Mouse (Mus musculus) hindbrain, embryonic 10.5 days (tissue): Measurements from ENCODE around the gene Cryaa. TPM values are rescaled to one million over a fixed set of nuclear protein-coding genes. Genes with fewer than 3 reads are reported as not detected.
"Not testable (repeated sequence)": the region's sequence is repeated elsewhere in the genome, so short reads cannot be mapped to it uniquely, and the experiment has no call there.

Experiments used
- DNase-seq: peaks from one replicate; pipeline ENCODE4 v3.0.0-alpha.2; 2017; ENCODE audit warnings: low spot score
- H3K27ac ChIP-seq: fragments of 300-500 bp; sonication (generic); 2 replicates; pipeline ENCODE4 v1.5.1; 2016; ENCODE audit warnings: mild to moderate bottlenecking, moderate library complexity
- H3K27me3 ChIP-seq: fragments of 300-500 bp; sonication (generic); 2 replicates; pipeline ENCODE4 v1.6.1; 2016; ENCODE audit warnings: mild to moderate bottlenecking; ENCODE audit not compliant: poor library complexity, insufficient read depth, severe bottlenecking
- H3K36me3 ChIP-seq: fragments of 300-500 bp; sonication (generic); 2 replicates; pipeline ENCODE4 v1.6.1; 2016; ENCODE audit warnings: mild to moderate bottlenecking, moderate library complexity
- H3K4me1 ChIP-seq: fragments of 300-500 bp; sonication (generic); replicated peaks from 2 replicates; pipeline ENCODE4 v1.6.1; 2016; ENCODE audit warnings: mild to moderate bottlenecking
- H3K4me3 ChIP-seq: fragments of 300-500 bp; sonication (generic); 2 replicates; pipeline ENCODE4 v1.5.1; 2016; ENCODE audit warnings: mild to moderate bottlenecking, moderate library complexity
- H3K9me3 ChIP-seq: fragments of 300-500 bp; sonication (generic); 2 replicates; pipeline ENCODE4 v1.6.1; 2016; ENCODE audit warnings: mild to moderate bottlenecking, moderate library complexity
- WGBS: fragments of 180-500 bp; shearing (Covaris S2); methylation state at CpG from one replicate; pipeline ENCODE4 v1.1.7; 2016; 5-methylcytosine and 5-hydroxymethylcytosine counted together
- polyA plus RNA-seq: library from polyadenylated mRNA; unstranded; fragments of >200 nt; fragmentation: Nextera tagmentation; extraction: Ambion mirVana; gene quantifications from 2 replicates; pipeline ENCODE4 v1.2.1, GENCODE M21; 2016

The Cryaa gene
- polyA plus RNA-seq, 1 experiment from 2014 or later, result not detected

DNA sequence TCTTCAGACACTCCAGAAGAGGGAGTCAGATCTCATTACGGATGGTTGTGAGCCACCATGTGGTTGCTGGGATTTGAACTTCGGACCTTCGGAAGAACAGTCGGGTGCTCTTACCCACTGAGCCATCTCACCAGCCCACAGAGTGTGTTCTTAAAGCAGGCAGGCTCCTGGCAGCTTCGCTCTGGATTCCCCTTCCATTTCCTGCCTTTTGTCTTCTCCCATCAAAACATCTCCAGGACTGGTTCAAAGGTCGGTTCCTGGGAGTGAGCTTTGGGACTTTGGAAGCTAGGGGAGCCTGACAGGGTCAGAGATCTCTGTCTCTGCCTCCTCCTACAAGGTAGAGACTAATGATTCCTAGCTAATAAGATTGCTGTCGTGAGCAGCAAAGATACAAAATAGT, 17.7 kb downstream of the Cryaa start:
- H3K4me1 ChIP-seq, result peaks cover 30% of the 10 kb centered on the region
- not testable (repeated sequence) for H3K36me3 ChIP-seq, H3K4me3 ChIP-seq, H3K27ac ChIP-seq, DNase-seq, H3K9me3 ChIP-seq
- WGBS, result 86% methylated on average over 7 of the region's 7 CpGs
- peaks cover 12% of the 10 kb centered on the region; the same call in 1 of the 2 replicates for H3K27me3 ChIP-seq

DNA sequence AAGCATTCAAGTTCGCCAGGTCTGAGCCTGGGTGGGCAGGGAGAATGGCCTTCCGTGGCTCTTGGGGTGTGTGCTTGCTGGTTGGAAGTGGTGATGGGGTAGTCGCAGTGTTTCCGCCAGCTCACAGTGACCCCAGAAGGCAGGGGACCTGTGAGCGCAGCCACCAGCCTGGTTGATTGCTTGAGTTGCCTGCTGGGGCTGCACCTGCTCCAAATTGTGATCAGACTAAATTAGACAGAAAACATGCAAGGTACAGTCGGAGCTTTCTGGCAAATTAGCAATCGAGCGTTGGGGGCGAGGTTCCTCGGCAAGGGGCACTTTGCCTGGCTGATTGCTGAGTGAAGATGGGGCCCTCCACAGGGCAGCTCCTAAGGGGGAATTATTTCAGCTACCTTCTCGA, 20.7 kb downstream of the Cryaa start:
- no peak overlapping the region for H3K4me3 ChIP-seq
- WGBS, result 73% methylated on average over 11 of the region's 11 CpGs
- no peak overlapping the region for H3K27ac ChIP-seq
- DNase-seq, result no peak
- no peaks in the 10 kb centered on the region for H3K9me3 ChIP-seq
- H3K27me3 ChIP-seq, result 0 out of 2 replicates have a peak, but pooled peaks cover 6% of the 10 kb centered on the region
- H3K36me3 ChIP-seq, result no peaks in the 10 kb centered on the region
- peaks cover 21% of the 10 kb centered on the region for H3K4me1 ChIP-seq

- H3K4me1 ChIP-seq, result peaks cover 5% of the 10 kb centered on the region; the same call in 1 of the 2 replicates
- H3K4me3 ChIP-seq, result no peak overlapping the region
- no peaks in the 10 kb centered on the region for H3K36me3 ChIP-seq
- no peaks in the 10 kb centered on the region for H3K9me3 ChIP-seq
- no peaks in the 10 kb centered on the region for H3K27me3 ChIP-seq
- DNase-seq, result no peak
- 78% methylated on average over 6 of the region's 6 CpGs for WGBS
- no peak overlapping the region for H3K27ac ChIP-seq
Observed at GRCm38 (mm10) chr17:31703276-31703980, 25.8 kb downstream of the Cryaa start.

DNA sequence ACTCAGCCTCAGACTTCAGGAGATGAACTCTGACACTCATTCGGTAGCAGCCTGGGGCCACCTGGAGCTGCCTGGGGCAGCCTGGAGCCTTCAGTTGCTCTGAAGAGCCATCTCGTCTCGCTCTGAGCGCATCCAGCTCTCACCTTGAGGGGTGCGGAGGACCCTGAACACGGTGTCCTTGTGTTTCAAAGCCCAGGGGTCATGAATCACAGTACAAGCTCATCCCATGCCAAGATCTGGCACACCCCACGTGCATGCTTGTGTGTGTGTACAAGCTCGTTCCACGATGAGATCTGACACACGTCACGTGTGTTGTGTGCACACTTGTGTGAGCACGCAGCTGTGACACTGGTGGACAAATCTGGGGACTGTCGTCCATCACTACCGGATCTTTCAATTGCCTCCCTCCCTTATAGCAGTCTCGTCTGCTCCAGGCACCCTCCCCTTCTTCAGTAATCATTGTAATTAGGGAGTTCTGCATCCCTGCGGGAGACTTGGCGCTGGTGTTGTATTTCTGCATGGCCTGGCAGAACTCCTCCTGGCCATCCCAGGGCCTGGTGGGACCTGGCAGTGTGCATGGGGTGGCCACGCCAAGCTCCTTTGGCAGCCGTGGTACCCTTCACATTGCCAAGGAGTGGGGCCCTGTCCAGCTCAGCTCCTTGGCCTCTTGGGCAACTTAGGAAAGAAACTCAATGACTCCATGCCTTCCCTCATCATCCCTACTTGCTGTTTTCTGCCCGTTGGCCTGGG, 27.8 kb downstream of the Cryaa start:
- Histone ChIP-seq H3K9me3 (no peaks in the 10 kb centered on the region), H3K36me3 (no peaks in the 10 kb centered on the region), H3K27me3 (no peaks in the 10 kb centered on the region), H3K27ac (no peak overlapping the region), H3K4me3 (no peak overlapping the region), H3K4me1 (peaks cover 8% of the 10 kb centered on the region)
- 74% methylated on average over 20 of the region's 20 CpGs for WGBS
- no peak for DNase-seq

GRCm38 (mm10) chr17:31709121-31709741, 31.6 kb downstream of the Cryaa start:
- Histone ChIP-seq H3K9me3 (no peaks in the 10 kb centered on the region), H3K27me3 (no peaks in the 10 kb centered on the region), H3K36me3 (no peaks in the 10 kb centered on the region), H3K4me1 (peaks cover 14% of the 10 kb centered on the region), H3K27ac (no peak overlapping the region), H3K4me3 (no peak overlapping the region)
- WGBS, result 61% methylated on average over 7 of the region's 7 CpGs
- no peak for DNase-seq

DNA sequence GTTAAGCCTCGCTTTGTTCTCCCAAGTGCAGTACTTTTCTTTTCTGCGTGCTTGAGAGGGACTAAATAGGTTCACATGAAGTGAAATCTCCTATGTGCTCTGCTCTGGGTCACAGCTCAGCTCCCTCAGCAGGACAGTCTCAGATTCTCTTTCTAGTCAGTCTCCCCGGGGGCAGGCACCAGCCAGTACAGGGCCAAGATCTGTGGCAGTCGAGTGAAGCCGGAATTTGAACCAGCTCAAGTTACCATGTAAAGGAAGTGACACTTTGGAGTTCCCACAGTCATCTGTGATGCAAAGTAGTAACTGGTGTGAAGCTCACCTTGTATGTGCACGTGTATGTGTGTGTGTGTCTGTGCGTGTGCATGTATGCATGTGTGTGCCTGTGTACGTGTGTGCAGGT, 32.8 kb downstream of the Cryaa start:
- no peak overlapping the region for H3K4me3 ChIP-seq
- WGBS, result 70% methylated on average over 8 of the region's 8 CpGs
- peaks cover 14% of the 10 kb centered on the region for H3K4me1 ChIP-seq
- no peak overlapping the region for H3K27ac ChIP-seq
- H3K27me3 ChIP-seq, result no peaks in the 10 kb centered on the region
- DNase-seq, result no peak
- no peaks in the 10 kb centered on the region for H3K36me3 ChIP-seq
- no peaks in the 10 kb centered on the region for H3K9me3 ChIP-seq

DNA sequence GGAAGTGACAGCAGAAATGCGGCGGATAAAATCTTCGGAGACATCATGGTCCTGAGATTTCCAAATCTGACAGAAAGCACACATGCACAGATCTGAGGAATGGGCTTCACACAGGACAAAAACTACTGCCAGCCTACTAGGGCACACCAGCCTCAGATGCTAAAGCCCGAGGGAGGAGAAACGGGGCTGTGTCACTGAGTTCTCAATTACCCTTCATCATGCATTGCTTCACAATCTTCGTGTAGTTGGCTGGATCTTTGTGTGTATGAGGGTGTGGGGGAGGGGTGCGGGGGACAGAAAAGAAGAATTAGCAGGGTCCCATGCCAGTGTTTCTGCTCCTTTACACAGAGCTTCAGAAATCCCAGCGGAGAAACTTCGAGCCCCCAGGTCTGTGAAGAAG, 36.1 kb downstream of the Cryaa start:
- Histone ChIP-seq H3K27ac (no peak overlapping the region), H3K4me3 (no peak overlapping the region), H3K9me3 (no peaks in the 10 kb centered on the region), H3K36me3 (no peaks in the 10 kb centered on the region), H3K4me1 (peaks cover 16% of the 10 kb centered on the region), H3K27me3 (no peaks in the 10 kb centered on the region)
- DNase-seq, result no peak
- 86% methylated on average over 9 of the region's 9 CpGs for WGBS

DNA sequence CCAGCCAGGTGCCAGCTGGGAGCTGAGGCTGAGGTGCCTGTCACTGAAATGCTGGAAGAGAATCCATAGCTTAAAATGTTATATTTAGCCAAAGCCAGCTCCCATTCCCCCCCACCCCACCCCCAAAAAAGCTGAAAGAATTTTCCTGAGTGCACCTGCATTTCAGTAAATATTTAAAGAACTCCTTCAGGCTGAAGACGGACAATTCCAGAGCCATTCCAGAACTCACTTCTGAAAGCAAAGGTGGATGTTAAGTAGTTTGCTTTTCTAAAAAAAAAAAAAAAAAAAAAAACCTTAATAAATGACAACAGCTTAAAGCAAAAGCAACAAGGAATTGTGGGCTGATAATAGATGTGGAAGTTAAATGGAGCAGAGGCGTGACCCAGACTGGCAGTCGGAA, 36.5 kb downstream of the Cryaa start:
- WGBS, result 84% methylated on average over 3 of the region's 3 CpGs
- H3K4me3 ChIP-seq, result no peak overlapping the region
- H3K36me3 ChIP-seq, result no peaks in the 10 kb centered on the region
- no peak for DNase-seq
- peaks cover 13% of the 10 kb centered on the region; the same call in 1 of the 2 replicates for H3K4me1 ChIP-seq
- no peaks in the 10 kb centered on the region for H3K9me3 ChIP-seq
- no peak overlapping the region for H3K27ac ChIP-seq
- H3K27me3 ChIP-seq, result no peaks in the 10 kb centered on the region

DNA sequence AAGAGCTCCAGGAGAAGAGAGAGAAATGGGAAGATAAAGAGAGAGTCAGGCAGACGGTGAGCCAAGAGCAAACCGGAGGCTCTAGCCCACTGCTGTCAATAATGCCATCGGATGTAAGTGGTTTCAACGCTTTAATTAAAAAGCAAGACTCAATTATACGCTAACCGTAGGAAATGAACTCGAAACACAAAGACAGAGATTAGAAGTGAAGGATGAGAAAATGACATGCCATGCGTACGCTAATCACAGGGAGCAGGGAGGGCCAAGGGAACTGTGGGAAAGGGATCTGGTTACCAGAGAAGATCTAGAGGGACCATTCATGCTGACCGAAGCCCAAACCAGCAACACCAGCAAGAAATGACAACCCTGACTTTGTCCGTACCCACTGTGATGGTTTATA, 37.4 kb downstream of the Cryaa start:
- no peaks in the 10 kb centered on the region for H3K27me3 ChIP-seq
- DNase-seq, result no peak
- no peaks in the 10 kb centered on the region for H3K36me3 ChIP-seq
- peaks cover 16% of the 10 kb centered on the region; the same call in 1 of the 2 replicates for H3K4me1 ChIP-seq
- no peak overlapping the region for H3K4me3 ChIP-seq
- H3K9me3 ChIP-seq, result no peaks in the 10 kb centered on the region
- H3K27ac ChIP-seq, result no peak overlapping the region
- WGBS, result 86% methylated on average over 11 of the region's 11 CpGs

GRCm38 (mm10) chr17:31721637-31722036, 44.0 kb downstream of the Cryaa start:
- 84% methylated on average over 6 of the region's 6 CpGs for WGBS
- H3K9me3 ChIP-seq, result no peaks in the 10 kb centered on the region
- H3K27ac ChIP-seq, result no peak overlapping the region
- no peak for DNase-seq
- no peak overlapping the region for H3K4me3 ChIP-seq
- H3K36me3 ChIP-seq, result no peaks in the 10 kb centered on the region
- peaks cover 24% of the 10 kb centered on the region for H3K4me1 ChIP-seq
- H3K27me3 ChIP-seq, result 0 out of 2 replicates have a peak, but pooled peaks cover 4% of the 10 kb centered on the region

GRCm38 (mm10) chr17:31725366-31725765, 47.8 kb downstream of the Cryaa start:
- peaks cover 37% of the 10 kb centered on the region for H3K4me1 ChIP-seq
- H3K36me3 ChIP-seq, result no peaks in the 10 kb centered on the region
- DNase-seq, result no peak
- 21% methylated on average over 6 of the region's 6 CpGs for WGBS
- no peak overlapping the region for H3K27ac ChIP-seq
- H3K9me3 ChIP-seq, result no peaks in the 10 kb centered on the region
- no peak overlapping the region for H3K4me3 ChIP-seq
- 0 out of 2 replicates have a peak, but pooled peaks cover 4% of the 10 kb centered on the region for H3K27me3 ChIP-seq

DNA sequence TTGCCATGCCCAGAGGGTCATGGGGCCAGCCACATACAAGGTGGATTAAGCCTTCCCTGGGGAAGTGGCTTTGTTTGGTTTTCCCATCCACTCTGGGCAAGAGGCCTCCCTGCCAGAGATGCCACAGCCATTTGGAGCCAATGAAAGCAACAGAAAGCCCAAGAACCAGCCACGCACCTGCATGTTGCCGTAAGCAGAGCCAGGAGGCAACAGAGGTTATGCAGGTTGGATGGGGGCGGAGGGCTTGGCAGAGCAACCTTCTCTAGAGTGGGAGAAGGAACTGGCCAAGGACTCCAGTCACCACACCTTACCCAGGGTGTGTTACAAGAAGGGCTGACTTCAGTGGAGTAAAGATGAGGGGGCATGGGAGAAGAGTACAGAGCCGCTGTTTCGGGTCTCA, 48.6 kb downstream of the Cryaa start:
- Histone ChIP-seq H3K27ac (no peak overlapping the region), H3K4me3 (no peak overlapping the region), H3K27me3 (0 out of 2 replicates have a peak, but pooled peaks cover 4% of the 10 kb centered on the region), H3K36me3 (no peaks in the 10 kb centered on the region), H3K4me1 (peaks cover 46% of the 10 kb centered on the region), H3K9me3 (no peaks in the 10 kb centered on the region)
- WGBS, result 92% methylated on average over 5 of the region's 5 CpGs
- no peak for DNase-seq

GRCm38 (mm10) chr17:31727230-31727629, 49.6 kb downstream of the Cryaa start:
- 63% methylated on average over 4 of the region's 4 CpGs for WGBS
- Histone ChIP-seq H3K4me3 (no peak overlapping the region), H3K4me1 (peaks cover 53% of the 10 kb centered on the region), H3K9me3 (no peaks in the 10 kb centered on the region), H3K27ac (no peak overlapping the region), H3K27me3 (0 out of 2 replicates have a peak, but pooled peaks cover 4% of the 10 kb centered on the region), H3K36me3 (no peaks in the 10 kb centered on the region)
- DNase-seq, result no peak
